Mouse (Mus musculus): ENCODE results near the gene Ostf1. TPM values are rescaled to one million over a fixed set of nuclear protein-coding genes. Genes with fewer than 3 reads are reported as not detected.
"Not testable (repeated sequence)": the region's sequence is repeated elsewhere in the genome, so short reads cannot be mapped to it uniquely, and the experiment has no call there.

The Ostf1 gene
- total RNA-seq, 2 experiments from 2014 or later: 396 to 411 TPM

DNA sequence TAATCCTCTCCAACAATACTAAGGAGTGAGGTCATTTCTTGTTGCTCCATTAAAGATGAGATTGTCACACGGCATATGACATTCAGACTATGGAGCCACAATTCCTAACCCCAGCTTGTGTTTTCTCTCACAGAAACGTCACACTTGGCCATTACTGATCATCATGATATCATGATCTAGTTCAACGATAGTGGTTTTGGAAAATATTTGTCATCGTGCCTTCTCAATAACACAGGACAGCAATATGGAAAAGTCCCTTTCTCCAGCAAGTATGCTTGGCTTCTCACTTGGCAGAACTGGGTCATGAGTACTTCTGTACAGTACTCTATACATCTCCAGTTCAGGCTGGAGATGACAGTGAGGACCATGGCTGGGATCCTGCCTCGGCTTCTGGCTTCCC lies 32.0 kb downstream of the Ostf1 start:
- no peak for ATAC-seq (ENCODE audit: poor library complexity, severe bottlenecking)

DNA sequence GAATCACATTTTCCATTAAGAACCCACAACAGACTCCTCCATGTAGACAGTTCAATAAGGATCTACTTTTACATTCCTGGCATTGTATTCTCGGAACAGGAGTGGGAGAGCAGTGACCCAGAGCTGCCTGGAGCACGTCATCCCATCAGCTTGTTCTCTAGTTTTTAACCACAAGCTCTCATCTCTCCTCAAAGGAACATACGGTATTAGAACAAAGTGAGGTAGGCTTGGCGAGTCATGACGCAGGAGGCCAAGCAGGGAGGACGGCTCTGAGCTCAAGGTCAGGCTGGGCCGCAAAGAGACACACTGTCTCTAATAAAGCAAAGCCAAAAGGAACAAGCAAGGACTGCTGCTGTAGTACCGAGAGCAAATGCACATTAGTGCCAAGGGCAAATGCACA lies 32.6 kb downstream of the Ostf1 start:
- ATAC-seq (ENCODE audit: poor library complexity, severe bottlenecking): no peak

DNA sequence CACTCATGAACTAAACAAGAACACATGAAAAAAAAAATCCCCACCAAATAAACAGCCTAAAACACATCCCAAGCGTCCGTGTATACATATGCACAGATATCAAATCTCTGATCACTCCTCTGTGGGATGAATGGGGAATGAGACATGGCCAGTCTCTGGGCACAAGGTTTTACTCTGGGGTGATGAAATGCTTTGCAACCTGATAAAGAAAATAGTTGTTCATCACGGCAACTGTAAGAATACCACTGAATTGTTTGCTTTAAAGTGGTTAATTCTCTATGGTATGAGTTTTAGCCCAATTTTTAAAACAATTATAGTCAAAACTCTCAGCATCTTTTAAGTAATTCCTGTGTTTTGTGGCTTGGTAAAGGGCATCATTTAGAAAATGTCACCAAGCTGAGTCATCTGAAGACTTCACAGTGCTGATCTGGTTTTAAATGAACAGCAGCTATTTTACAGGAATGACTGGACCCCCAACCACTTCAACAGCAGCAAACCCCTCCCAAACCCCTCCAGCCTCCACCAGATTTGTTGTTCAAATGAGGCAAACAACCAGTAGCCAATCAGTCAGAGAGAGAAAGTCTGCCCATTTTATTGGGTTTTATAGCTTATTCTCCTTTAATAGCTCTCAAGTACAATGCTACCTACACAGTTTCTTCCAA lies 33.2 kb downstream of the Ostf1 start:
- no peak for ATAC-seq (ENCODE audit: poor library complexity, severe bottlenecking)

DNA sequence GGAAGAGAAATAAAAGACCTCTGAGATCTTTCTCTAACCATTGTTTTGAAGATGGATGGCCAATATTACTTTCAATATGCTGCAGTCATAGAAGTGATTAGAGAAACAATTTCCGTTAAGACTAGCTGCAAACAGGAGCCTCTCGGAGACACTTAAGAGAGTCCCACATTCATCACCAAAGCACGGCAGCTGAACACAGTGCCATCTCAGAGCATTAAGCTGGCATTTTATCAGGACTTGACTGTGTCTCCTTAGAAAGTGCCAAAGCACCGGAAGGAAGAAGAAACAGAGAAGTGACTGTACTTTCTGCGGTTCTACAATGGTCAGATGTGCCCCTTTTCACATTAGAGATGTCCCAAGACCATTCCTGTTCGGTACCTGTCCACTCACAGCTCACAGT lies 33.9 kb downstream of the Ostf1 start:
- peak; percentile 25; the same call in 1 of the 2 replicates for ATAC-seq (ENCODE audit: poor library complexity, severe bottlenecking)

DNA sequence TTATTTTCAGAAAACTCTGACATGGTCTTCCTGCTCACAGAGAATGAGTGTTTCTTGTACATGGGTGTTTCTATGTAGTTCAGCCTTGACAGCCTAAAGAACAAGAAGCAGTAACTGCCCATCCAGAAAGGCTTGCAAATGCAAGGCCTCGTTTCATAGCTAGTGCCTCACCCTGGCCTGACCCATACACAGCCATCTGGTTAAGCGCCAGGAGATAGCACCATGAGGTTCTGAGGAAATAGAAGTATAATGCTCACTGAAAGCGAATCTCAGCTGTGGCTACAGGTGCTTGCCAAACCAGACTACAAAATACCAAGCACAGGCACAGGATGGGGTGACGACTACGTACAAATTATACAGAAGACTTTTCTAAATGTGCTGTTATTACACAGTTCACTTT lies 34.7 kb downstream of the Ostf1 start:
- ATAC-seq (ENCODE audit: poor library complexity, severe bottlenecking): no peak

DNA sequence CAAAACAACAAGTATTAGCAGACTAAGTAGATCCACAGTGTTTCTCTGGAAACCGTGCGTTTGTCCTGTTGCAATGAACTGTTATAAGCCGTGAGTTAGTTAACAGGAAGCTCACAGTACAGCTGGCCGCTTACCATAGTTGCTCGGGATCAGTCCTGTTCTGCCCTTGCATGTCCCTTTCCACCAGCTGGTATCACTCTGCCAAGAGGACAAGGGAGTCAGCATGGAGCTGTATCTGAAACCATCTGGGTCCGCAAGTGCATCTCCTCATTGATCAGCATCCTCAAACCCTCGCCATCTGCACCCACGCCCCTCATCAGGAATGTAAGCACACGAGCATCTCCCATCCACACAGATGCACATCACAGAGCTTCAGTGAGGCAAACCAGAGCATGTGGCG lies 37.9 kb downstream of the Ostf1 start:
- ATAC-seq (ENCODE audit: poor library complexity, severe bottlenecking): no peak

DNA sequence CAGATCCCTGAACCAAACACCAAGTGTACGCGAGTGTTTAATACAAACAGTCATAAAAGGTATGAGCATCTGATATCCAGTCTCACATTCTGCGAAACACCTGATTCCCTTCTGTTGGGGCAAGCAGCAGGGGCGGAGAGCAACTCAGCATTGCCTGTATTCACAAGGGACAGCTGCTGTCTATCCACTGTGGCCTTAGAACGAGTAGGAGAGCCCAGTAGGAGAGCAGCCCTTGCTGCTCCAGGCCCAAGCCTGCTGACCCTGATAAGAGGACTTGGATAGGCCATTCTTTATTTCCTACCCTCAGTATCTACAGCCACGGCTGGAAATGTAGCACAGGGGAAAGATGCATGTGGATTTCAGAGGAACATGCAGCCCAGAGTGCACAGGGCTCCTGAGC lies 38.7 kb downstream of the Ostf1 start:
- no peak for ATAC-seq (ENCODE audit: poor library complexity, severe bottlenecking)

DNA sequence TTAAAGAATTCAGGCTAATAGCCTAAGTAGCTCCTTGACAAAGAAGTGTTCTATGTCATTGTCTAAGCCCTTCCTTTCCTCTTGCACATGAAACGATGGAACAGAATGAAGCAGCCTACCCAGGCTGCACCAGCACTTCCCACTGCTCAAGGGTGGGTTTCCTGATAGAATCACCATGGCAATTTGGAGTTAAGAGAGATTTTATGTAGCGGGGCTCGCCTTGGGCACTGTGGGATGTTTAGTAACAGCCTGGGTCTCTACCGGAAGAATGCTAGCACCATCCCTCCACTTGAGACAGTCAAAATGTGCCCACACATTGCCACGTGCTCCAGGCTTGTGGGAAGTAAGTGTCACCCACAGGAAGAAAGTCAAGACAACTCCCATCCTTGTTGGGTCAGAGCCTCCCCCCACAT lies 40.7 kb downstream of the Ostf1 start:
- ATAC-seq (ENCODE audit: poor library complexity, severe bottlenecking): peak; percentile 91

DNA sequence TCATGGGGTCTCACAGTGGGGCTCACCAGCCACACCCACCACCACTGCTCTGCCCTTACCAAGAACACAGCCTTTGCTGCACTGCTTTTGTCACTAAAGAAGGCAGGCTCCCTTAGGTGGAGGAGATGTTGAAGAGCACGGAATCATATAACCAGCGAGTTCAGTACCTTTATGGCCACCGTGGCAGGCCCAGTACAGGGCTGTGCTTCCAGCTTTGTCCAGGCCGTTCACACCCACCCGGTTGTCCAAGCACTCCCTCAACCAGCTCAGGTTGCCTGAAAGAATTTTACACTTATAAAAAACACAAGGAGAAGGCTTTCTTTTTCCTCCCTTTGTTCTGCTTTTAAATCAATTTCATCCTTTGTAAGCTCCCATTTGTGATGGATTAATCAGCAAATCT lies 41.4 kb downstream of the Ostf1 start:
- no peak for ATAC-seq (ENCODE audit: poor library complexity, severe bottlenecking)

DNA sequence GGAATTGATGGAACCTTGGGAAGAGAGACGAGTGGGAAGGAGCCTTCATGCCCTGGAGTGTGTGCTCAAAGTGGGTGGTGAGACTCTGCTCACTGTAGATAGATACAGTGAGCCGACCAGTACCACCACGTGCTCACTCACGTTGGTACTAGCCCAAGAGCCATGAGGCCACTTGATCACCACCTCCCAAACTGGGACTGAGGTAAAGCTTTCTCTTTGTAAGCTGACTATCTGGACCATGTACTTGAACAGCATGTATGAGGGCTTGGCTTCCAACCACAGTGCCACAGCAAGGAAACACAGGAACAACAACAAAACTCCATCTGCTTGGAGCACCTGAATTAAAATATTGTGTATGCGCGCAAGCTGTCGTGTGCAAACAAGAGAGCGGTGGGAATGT lies 42.3 kb downstream of the Ostf1 start:
- no peak for ATAC-seq (ENCODE audit: poor library complexity, severe bottlenecking)

DNA sequence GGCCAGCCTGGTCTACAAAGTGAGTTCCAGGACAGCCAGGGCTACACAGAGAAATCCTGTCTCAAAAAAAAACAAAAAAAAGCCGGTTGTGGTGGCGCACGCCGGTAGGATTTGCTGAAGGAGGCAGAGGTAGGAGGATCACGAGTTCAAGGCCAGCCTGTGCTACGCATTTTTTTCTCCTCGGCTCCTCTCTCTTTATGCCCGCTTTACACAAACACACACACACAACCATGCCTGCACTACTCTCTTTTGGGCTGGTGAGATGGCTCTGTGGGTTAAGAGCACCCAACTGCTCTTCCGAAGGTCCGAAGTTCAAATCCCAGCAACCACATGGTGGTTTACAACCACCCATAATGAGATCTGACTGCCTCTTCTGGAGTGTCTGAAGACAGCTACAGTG lies 42.8 kb downstream of the Ostf1 start:
- ATAC-seq (ENCODE audit: poor library complexity, severe bottlenecking): not testable (repeated sequence)

DNA sequence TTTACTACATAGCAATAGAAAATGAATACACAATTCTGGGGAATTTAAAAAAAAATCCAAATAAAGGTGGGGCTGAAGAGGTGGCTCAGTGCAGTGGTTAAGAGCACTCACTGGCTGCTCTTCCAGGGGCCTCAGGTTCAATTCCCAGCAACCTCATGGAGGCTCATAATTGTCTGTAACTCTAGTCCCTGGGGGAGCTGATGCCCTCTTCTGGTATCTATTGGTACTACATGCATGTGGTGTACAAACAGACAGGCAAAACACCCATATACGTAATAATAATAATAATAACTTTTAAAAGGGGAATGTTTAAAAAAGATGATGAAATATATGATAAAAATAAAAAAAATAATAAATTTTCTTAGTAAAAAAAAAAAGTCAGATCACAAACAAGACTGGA lies 43.4 kb downstream of the Ostf1 start:
- no peak for ATAC-seq (ENCODE audit: poor library complexity, severe bottlenecking)

DNA sequence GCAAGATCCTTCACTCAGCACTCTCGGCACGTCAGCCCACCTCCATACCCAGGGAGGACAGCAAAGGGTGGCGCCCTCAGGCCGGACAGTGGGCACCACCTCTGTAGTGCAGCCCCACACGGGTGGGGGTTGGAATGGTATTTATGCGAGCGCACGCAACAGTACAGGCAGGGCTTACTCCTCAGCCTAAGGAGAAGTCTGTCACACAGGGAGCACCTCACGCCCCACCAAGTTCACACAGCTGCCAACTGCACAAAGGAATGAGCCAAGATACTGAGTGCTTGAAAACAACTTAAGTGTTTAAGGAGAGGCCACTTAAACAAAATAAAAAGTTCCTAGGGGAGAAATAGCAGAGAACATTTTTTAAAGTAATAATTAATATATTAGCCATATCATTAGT lies 44.5 kb downstream of the Ostf1 start:
- ATAC-seq (ENCODE audit: poor library complexity, severe bottlenecking): no peak

DNA sequence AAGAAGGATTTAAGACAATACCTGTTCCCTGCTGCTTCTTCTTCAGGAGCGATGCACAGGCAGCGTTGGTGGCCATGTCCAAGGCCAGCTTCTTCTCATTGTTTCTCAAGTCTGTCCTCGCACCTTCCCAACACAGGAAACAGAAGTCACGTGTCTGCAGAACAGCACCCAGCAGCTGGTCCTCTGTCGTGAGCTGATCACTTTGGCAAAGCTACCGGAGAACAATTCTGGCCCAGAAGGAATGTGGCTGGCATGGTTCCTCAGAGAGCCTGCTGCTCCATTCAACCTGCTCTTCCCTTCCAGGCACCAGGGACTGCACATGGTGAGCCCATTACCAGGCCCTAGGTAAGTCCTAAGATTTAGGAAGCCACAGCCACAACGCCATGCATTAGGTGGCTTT lies 47.0 kb downstream of the Ostf1 start:
- ATAC-seq (ENCODE audit: poor library complexity, severe bottlenecking): no peak

DNA sequence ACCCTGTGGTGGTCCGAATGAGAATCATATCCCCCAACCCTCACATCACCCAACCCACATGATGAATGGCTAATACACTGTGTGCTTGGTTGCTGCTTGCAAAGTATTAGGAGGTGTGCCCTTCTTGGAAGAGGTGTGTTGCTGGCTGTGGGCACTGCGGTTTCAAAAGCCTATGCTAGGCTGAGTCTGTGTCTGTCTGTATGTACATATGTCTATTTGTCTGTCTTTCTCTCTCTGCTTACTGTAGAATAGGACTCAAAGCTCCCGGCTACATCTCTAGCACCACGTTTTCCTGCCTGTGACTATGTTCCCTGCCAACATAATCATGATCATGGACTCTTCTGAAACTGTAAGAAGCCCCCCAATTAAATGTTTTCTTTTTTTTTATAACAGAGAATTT lies 47.9 kb downstream of the Ostf1 start:
- no peak for ATAC-seq (ENCODE audit: poor library complexity, severe bottlenecking)

DNA sequence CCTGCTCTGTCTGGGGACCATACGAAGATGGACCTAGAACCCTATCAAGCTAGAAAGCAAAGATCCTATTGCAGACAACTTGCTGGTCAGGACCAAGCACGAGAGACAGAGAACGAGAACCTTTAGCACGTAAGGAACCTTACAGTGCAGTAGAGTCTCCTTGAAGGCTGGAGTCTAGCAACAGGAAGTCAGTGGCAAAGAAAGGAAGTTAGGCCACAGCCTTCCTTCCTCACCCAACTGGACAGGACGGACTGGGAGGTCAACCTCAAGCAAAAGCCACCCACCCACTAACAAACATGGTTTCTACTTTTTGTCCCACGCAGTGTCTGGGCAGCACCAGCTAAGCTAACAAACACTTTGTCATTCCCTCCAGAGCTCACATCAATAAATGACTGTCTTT lies 48.7 kb downstream of the Ostf1 start:
- ATAC-seq (ENCODE audit: poor library complexity, severe bottlenecking): peak; percentile 77

DNA sequence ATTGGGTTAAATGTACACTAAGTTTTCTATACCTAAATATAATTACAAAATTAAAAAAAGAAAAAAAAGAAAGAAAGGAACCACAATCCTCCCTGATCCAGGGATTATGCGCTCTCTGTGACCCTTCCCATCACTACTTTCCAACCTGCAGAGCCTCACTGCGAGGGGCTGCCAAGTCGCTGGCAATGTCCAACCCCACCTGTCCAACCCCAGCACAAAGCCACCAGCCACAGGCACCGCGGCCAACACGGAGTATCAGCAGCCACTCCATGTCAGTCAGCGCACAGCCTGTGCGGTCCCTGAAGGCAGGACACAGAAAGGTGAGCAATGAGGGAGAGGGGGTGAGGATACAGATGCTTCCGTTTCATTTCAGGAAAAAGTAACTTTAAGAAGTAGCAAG lies 49.4 kb downstream of the Ostf1 start:
- ATAC-seq (ENCODE audit: poor library complexity, severe bottlenecking): no peak

DNA sequence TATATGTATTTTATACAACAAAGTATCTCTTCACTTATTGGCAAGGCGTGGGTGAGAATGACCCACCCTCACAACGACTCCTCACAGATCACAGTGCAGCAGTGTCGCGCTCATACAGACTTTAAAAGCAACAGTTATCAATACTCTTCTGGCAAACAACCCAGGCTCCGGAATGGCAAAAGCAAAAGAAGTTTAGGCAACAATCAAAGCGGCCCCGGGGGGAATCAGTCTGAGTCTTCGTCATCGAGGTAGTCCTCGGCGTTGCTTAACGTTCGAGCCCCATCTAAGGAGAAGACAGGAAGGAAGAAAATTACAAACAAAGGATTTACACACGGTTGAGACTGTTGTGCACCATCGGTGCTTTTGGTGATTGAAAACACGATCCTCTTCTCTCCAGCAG lies 50.6 kb downstream of the Ostf1 start:
- no peak for ATAC-seq (ENCODE audit: poor library complexity, severe bottlenecking)

DNA sequence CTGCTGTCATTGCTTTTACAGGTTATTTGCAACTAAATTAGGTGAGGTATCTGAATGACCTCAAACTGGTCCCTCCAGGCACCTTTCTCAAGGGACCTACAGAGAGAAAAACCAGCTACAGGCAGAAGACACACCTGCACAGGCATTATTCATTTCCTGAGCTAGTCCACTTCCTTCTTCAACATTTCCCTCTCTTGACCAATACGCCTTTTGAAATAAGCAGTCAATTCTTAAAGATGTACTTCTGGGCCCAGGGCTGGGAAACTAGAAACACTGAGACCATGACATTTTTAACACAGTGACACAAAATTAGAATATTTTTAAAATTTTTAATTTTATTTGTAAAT lies 52.6 kb downstream of the Ostf1 start:
- ATAC-seq (ENCODE audit: poor library complexity, severe bottlenecking): peak; percentile 48

DNA sequence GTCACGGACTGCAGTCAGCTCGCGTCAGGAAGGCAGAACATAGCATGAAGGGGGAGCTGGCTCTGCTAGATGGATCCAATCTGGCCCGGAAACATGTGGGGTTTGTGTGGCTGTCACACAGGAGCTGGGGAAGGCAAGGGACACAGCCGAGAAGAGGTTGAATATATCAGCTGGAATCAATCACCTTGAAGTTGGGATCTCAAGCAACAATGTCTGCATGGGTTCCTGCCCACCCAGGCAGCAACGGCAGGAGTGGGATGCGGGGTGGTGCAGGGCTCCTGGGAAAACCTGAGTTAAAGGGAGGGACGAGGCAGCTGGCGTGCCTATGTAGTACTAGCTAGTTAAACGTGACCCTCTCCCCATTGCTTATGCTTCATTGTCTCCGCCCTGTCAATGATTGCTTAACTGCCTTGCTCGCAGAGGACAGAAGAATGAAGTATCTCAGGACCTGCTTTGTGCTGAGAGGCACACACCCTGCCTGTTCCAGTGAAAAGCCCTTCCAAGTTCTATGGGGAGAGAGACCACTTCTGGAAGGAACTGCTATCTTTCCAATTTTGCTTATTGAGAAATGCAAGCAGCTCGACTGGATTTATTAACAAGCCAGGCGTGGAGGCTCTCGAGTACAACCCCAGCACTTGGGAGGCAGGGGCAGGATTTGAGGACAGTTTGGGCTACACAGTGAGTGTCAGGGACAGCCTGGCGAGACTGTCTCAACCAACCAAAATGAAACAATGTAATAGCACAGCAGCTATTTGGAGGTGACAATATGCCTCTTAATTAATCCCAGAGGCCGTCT lies 53.2 kb downstream of the Ostf1 start:
- peak; percentile 57 for ATAC-seq (ENCODE audit: poor library complexity, severe bottlenecking)

DNA sequence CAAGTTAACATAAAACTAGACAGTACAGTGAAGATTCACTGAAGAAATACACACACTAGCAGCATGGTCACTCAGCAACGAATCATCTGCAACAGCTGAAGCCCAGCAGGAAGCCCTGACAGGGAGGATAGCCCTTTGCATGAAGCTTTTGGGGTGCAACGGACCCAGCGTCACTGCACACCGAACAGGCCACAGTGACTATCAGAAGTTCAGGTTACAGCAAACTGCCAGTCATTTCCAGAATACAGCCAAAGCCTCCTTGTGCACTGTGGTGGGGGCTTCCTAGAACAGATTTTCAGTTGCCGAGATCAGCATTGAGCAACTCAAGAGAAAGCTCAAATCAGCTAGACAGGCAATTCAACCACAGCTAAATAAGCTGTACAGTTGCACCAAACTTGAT lies 54.3 kb downstream of the Ostf1 start:
- ATAC-seq (ENCODE audit: poor library complexity, severe bottlenecking): no peak

DNA sequence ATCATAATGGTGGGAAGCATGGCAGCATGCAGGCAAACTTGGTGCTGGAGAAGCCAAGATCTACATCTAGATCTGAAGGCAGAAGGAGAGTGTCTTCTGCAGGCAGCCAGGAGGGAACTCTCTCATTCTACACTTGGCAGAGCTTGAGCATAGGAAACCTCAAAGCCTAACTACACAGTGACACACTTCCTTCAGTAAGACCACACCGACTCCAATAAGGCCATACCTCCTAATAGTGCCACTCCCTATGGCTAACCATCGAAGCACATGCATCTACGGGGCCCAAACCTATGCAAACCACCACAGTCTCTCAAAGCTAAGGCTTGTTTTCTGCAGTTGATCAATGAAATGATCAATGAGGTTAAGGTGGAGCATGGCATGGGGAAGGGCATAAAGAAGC lies 55.7 kb downstream of the Ostf1 start:
- ATAC-seq (ENCODE audit: poor library complexity, severe bottlenecking): no peak

DNA sequence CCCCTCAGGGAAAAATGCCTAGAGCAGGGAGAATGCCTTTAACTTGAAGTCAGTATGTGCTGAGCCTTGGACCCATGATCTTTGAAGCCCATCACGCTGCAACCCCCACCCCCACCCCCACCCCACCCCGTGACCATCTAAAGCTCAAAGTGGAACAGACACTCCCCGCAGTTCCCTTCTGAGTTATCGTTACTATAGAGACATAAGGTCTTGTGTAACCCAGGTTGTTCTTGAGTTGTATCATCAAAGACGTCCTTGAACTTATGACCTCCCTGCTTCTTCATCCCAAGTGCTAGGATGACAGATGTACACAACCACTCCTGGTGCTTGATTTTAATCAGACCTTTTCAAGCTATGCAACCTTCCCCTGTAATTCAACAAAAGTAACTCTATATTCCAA lies 57.7 kb downstream of the Ostf1 start:
- peak; percentile 72 for ATAC-seq (ENCODE audit: poor library complexity, severe bottlenecking)
